Mouse (Mus musculus) intestine, embryonic 15.5 days (tissue): ENCODE results near the gene Smyd3. TPM values are rescaled to one million over a fixed set of nuclear protein-coding genes. Genes with fewer than 3 reads are reported as not detected.

Source experiments
- ATAC-seq: fragments of 200-750 bp; cut with Nextera tagmentation; 2 replicates; pipeline ENCODE4 v1.8.0; 2017; ENCODE audit warnings: moderate TSS enrichment, moderate library complexity
- H3K27ac ChIP-seq: fragments of 300-500 bp; sonication (generic); 2 replicates; pipeline ENCODE4 v1.5.1; 2015; ENCODE audit warnings: mild to moderate bottlenecking, inconsistent platforms
- H3K27me3 ChIP-seq: fragments of 300-500 bp; sonication (generic); replicated peaks from 2 replicates; pipeline ENCODE4 v1.6.1; 2015; ENCODE audit warnings: inconsistent platforms
- H3K36me3 ChIP-seq: fragments of 300-500 bp; sonication (generic); 2 replicates; pipeline ENCODE4 v1.6.1; 2015; ENCODE audit warnings: inconsistent platforms
- H3K4me1 ChIP-seq: fragments of 300-500 bp; sonication (generic); replicated peaks from 2 replicates; pipeline ENCODE4 v1.6.1; 2015; ENCODE audit warnings: inconsistent platforms
- H3K4me2 ChIP-seq: fragments of 300-500 bp; sonication (generic); replicated peaks from 2 replicates; pipeline ENCODE4 v1.6.1; 2015; ENCODE audit warnings: mild to moderate bottlenecking, inconsistent platforms
- H3K4me3 ChIP-seq: fragments of 300-500 bp; sonication (generic); replicated peaks from 2 replicates; pipeline ENCODE4 v1.5.1; 2015; ENCODE audit warnings: inconsistent platforms
- H3K9ac ChIP-seq: fragments of 300-500 bp; sonication (generic); 2 replicates; pipeline ENCODE4 v1.6.1; 2015; ENCODE audit warnings: inconsistent platforms
- H3K9me3 ChIP-seq: fragments of 300-500 bp; sonication (generic); 2 replicates; pipeline ENCODE4 v1.6.1; 2016; ENCODE audit warnings: inconsistent platforms
- WGBS: fragments of 180-500 bp; shearing (Covaris S2); methylation state at CpG from one replicate; pipeline ENCODE4 v1.1.7; 2015; 5-methylcytosine and 5-hydroxymethylcytosine counted together
- polyA plus RNA-seq: library from polyadenylated mRNA; unstranded; fragments of >200 nt; fragmentation: Nextera tagmentation; extraction: Ambion mirVana; gene quantifications from 2 replicates; pipeline ENCODE4 v1.2.1, GENCODE M21; 2015

Smyd3 gene
- polyA plus RNA-seq, 1 experiment from 2014 or later: 18.1 TPM

- Histone ChIP-seq H3K9me3 (no peaks in the 10 kb centered on the region), H3K27me3 (no peaks in the 10 kb centered on the region), H3K27ac (no peak overlapping the region), H3K4me1 (no peaks in the 10 kb centered on the region), H3K4me3 (no peak overlapping the region), H3K36me3 (no peaks in the 10 kb centered on the region), H3K9ac (no peak overlapping the region), H3K4me2 (no peak overlapping the region)
- ATAC-seq: no peak
- WGBS: 89% methylated on average over 11 of the region's 11 CpGs
Measured at GRCm38 (mm10) chr1:179255826-179256512, 261.9 kb downstream of the Smyd3 start.

GRCm38 (mm10) chr1:179254531-179254930 lies 263.3 kb downstream of the Smyd3 start:
- no peaks in the 10 kb centered on the region for H3K9me3 ChIP-seq
- no peaks in the 10 kb centered on the region for H3K27me3 ChIP-seq
- no peak overlapping the region for H3K4me2 ChIP-seq
- H3K9ac ChIP-seq: no peak overlapping the region
- no peaks in the 10 kb centered on the region for H3K4me1 ChIP-seq
- ATAC-seq: no peak
- H3K27ac ChIP-seq: no peak overlapping the region
- WGBS: 66% methylated on average over 3 of the region's 3 CpGs
- no peak overlapping the region for H3K4me3 ChIP-seq
- no peaks in the 10 kb centered on the region for H3K36me3 ChIP-seq

GRCm38 (mm10) chr1:179252611-179253010 lies 265.2 kb downstream of the Smyd3 start:
- H3K27ac ChIP-seq: no peak overlapping the region
- 69% methylated on average over 4 of the region's 4 CpGs for WGBS
- no peaks in the 10 kb centered on the region for H3K9me3 ChIP-seq
- H3K4me1 ChIP-seq: no peaks in the 10 kb centered on the region
- no peak overlapping the region for H3K4me2 ChIP-seq
- H3K4me3 ChIP-seq: no peak overlapping the region
- H3K36me3 ChIP-seq: no peaks in the 10 kb centered on the region
- ATAC-seq: no peak
- no peak overlapping the region for H3K9ac ChIP-seq
- H3K27me3 ChIP-seq: no peaks in the 10 kb centered on the region

- 84% methylated on average over 3 of the region's 3 CpGs for WGBS
- Histone ChIP-seq H3K36me3 (no peaks in the 10 kb centered on the region), H3K4me3 (no peak overlapping the region), H3K27me3 (no peaks in the 10 kb centered on the region), H3K27ac (no peak overlapping the region), H3K4me1 (no peaks in the 10 kb centered on the region), H3K9ac (no peak overlapping the region), H3K4me2 (no peak overlapping the region), H3K9me3 (no peaks in the 10 kb centered on the region)
- no peak for ATAC-seq
Measured at GRCm38 (mm10) chr1:179250388-179250787, 267.5 kb downstream of the Smyd3 start.

GRCm38 (mm10) chr1:179243554-179243953 lies 274.3 kb downstream of the Smyd3 start:
- Histone ChIP-seq H3K4me1 (no peaks in the 10 kb centered on the region), H3K9me3 (no peaks in the 10 kb centered on the region), H3K4me3 (no peak overlapping the region), H3K9ac (no peak overlapping the region), H3K27me3 (no peaks in the 10 kb centered on the region), H3K27ac (no peak overlapping the region), H3K36me3 (no peaks in the 10 kb centered on the region), H3K4me2 (no peak overlapping the region)
- 79% methylated on average over 8 of the region's 8 CpGs for WGBS
- ATAC-seq: no peak

GRCm38 (mm10) chr1:179240663-179241279 lies 277.1 kb downstream of the Smyd3 start:
- no peaks in the 10 kb centered on the region for H3K9me3 ChIP-seq
- no peaks in the 10 kb centered on the region for H3K27me3 ChIP-seq
- 84% methylated on average over 6 of the region's 6 CpGs for WGBS
- no peak overlapping the region for H3K27ac ChIP-seq
- no peaks in the 10 kb centered on the region for H3K4me1 ChIP-seq
- no peak for ATAC-seq
- no peak overlapping the region for H3K4me3 ChIP-seq
- no peaks in the 10 kb centered on the region for H3K36me3 ChIP-seq
- no peak overlapping the region for H3K4me2 ChIP-seq
- no peak overlapping the region for H3K9ac ChIP-seq

GRCm38 (mm10) chr1:179238639-179239038 lies 279.2 kb downstream of the Smyd3 start:
- Histone ChIP-seq H3K4me1 (no peaks in the 10 kb centered on the region), H3K36me3 (no peaks in the 10 kb centered on the region), H3K27ac (no peak overlapping the region), H3K4me2 (no peak overlapping the region), H3K27me3 (no peaks in the 10 kb centered on the region), H3K9ac (no peak overlapping the region), H3K9me3 (no peaks in the 10 kb centered on the region), H3K4me3 (no peak overlapping the region)
- WGBS: 72% methylated on average over 2 of the region's 2 CpGs
- ATAC-seq: no peak

- no peaks in the 10 kb centered on the region for H3K27me3 ChIP-seq
- H3K27ac ChIP-seq: no peak overlapping the region
- H3K9ac ChIP-seq: no peak overlapping the region
- no peak overlapping the region for H3K4me3 ChIP-seq
- H3K4me2 ChIP-seq: no peak overlapping the region
- H3K4me1 ChIP-seq: no peaks in the 10 kb centered on the region
- ATAC-seq: no peak
- WGBS: 54% methylated on average over 7 of the region's 7 CpGs
- no peaks in the 10 kb centered on the region for H3K36me3 ChIP-seq
- H3K9me3 ChIP-seq: no peaks in the 10 kb centered on the region
Measured at GRCm38 (mm10) chr1:179237989-179238388, 279.9 kb downstream of the Smyd3 start.

GRCm38 (mm10) chr1:179236217-179236840 lies 281.5 kb downstream of the Smyd3 start:
- 47% methylated on average over 8 of the region's 8 CpGs for WGBS
- Histone ChIP-seq H3K36me3 (no peaks in the 10 kb centered on the region), H3K9me3 (no peaks in the 10 kb centered on the region), H3K27me3 (no peaks in the 10 kb centered on the region), H3K27ac (no peak overlapping the region), H3K4me1 (no peaks in the 10 kb centered on the region), H3K4me3 (no peak overlapping the region), H3K4me2 (no peak overlapping the region), H3K9ac (no peak overlapping the region)
- peak; percentile 66 for ATAC-seq

GRCm38 (mm10) chr1:179231777-179232661 lies 285.8 kb downstream of the Smyd3 start:
- Histone ChIP-seq H3K27ac (0 out of 2 replicates have a peak overlapping the region, but pooled peaks have one; percentile 27), H3K9ac (no peak overlapping the region), H3K27me3 (no peaks in the 10 kb centered on the region), H3K4me1 (no peaks in the 10 kb centered on the region), H3K4me2 (no peak overlapping the region), H3K4me3 (no peak overlapping the region), H3K9me3 (no peaks in the 10 kb centered on the region), H3K36me3 (no peaks in the 10 kb centered on the region)
- peak; percentile 81 for ATAC-seq
- WGBS: 34% methylated on average over 13 of the region's 13 CpGs

- no peak overlapping the region for H3K9ac ChIP-seq
- 65% methylated on average over 3 of the region's 3 CpGs for WGBS
- H3K4me3 ChIP-seq: no peak overlapping the region
- H3K36me3 ChIP-seq: no peaks in the 10 kb centered on the region
- ATAC-seq: no peak
- H3K4me1 ChIP-seq: no peaks in the 10 kb centered on the region
- H3K27ac ChIP-seq: no peak overlapping the region
- H3K4me2 ChIP-seq: no peak overlapping the region
- H3K9me3 ChIP-seq: no peaks in the 10 kb centered on the region
- H3K27me3 ChIP-seq: no peaks in the 10 kb centered on the region
Measured at GRCm38 (mm10) chr1:179229515-179229914, 288.3 kb downstream of the Smyd3 start.

- Histone ChIP-seq H3K36me3 (no peaks in the 10 kb centered on the region), H3K9me3 (no peaks in the 10 kb centered on the region), H3K27ac (no peak overlapping the region), H3K27me3 (no peaks in the 10 kb centered on the region), H3K9ac (no peak overlapping the region), H3K4me2 (no peak overlapping the region), H3K4me1 (no peaks in the 10 kb centered on the region), H3K4me3 (no peak overlapping the region)
- WGBS: 52% methylated on average over 1 of the region's 1 CpGs
- ATAC-seq: no peak
Measured at GRCm38 (mm10) chr1:179220290-179220689, 297.6 kb downstream of the Smyd3 start.
